ENCODE assay signal across 9 mouse cellular contexts in genomic region chr7:49145749-49146670, GRCm38 (mm10).
DNase-seq lines count a peak whose midpoint lies in the region; ATAC-seq and TF ChIP-seq lines count a peak whose summit lies in the region.
"Had no signal": no experiment of that assay in that cellular context is flagged by ENCODE, and none has a peak within 500 bp of the region (broad histone marks: within the 10 kb centered on the region; RNA-seq: fewer than 3 reads in every experiment).

No protein-coding gene starts in this region.

- H3K4me3 ChIP-seq in forebrain, embryonic 13.5 days: no peak overlapping the region
- H3K4me3 ChIP-seq in midbrain, embryonic 14.5 days (replicated peaks; ENCODE audit: low read depth, low read length): no peak overlapping the region
- no peak overlapping the region for H3K4me3 ChIP-seq in thymus, adult 2 months (ENCODE audit: control insufficient read depth, insufficient read depth, low read length)

- ATAC-seq in forebrain, embryonic 13.5 days: peak; percentile 77
- ATAC-seq in midbrain, embryonic 14.5 days (ENCODE audit: low FRiP score, low TSS enrichment): peak; percentile 48; the same call in 1 of the 2 replicates

- H3K9me3 ChIP-seq in forebrain, embryonic 13.5 days (replicated peaks): 0 out of 2 replicates have a peak, but pooled peaks cover 4% of the 10 kb centered on the region
- peaks cover 4% of the 10 kb centered on the region; the same call in 1 of the 2 replicates for H3K9me3 ChIP-seq in midbrain, embryonic 14.5 days (ENCODE audit: control insufficient read depth, low read length)

- H3K4me1 ChIP-seq in forebrain, embryonic 13.5 days: peaks cover 22% of the 10 kb centered on the region
- peaks cover 15% of the 10 kb centered on the region for H3K4me1 ChIP-seq in midbrain, embryonic 14.5 days (ENCODE audit: control insufficient read depth, insufficient read depth, low read length)
- no peaks in the 10 kb centered on the region for H3K4me1 ChIP-seq in thymus, adult 2 months (replicated peaks; ENCODE audit: control insufficient read depth, insufficient read depth, low read length)

- H3K36me3 ChIP-seq in forebrain, embryonic 13.5 days (ENCODE audit: poor library complexity, severe bottlenecking): no peaks in the 10 kb centered on the region
- no peaks in the 10 kb centered on the region for H3K36me3 ChIP-seq in midbrain, embryonic 14.5 days (ENCODE audit: control insufficient read depth, insufficient read depth, low read length)
- no peaks in the 10 kb centered on the region for H3K36me3 ChIP-seq in thymus, adult 2 months (ENCODE audit: control insufficient read depth, insufficient read depth, low read length)

- peak; percentile 54 for DNase-seq in adrenal gland, adult 2 months
- no peak for DNase-seq in adrenal gland, postnatal 4 days (ENCODE audit: low spot score in 2 of 2)
- DNase-seq in heart, postnatal 4 days: peak; percentile 79
- DNase-seq in layer of hippocampus, postnatal 36 days: peak; percentile 69 to 71
- peak; percentile 61 for DNase-seq in midbrain, embryonic 14.5 days
- DNase-seq in embryo, embryonic 10 days (ENCODE audit: low spot score): no peak
- no peak for DNase-seq in thymus, adult 2 months

- peak overlapping the region; percentile 35; the same call in 1 of the 2 replicates for H3K9ac ChIP-seq in forebrain, embryonic 13.5 days
- peak overlapping the region; percentile 37 for H3K9ac ChIP-seq in midbrain, embryonic 14.5 days (replicated peaks; ENCODE audit: low read length)
- H3K9ac ChIP-seq: liver, embryonic 14.5 days had no signal

- TF ChIP-seq CTCF in thymus, adult 2 months (IDR thresholded peaks at IDR 0.05; ENCODE audit: borderline replicate concordance, control insufficient read depth, extremely low read depth, insufficient read depth, low read length, poor library complexity): no peak

- H3K4me2 ChIP-seq in forebrain, embryonic 13.5 days: peak overlapping the region; percentile 10
- H3K4me2 ChIP-seq in midbrain, embryonic 14.5 days (ENCODE audit: low read length): 0 out of 2 replicates have a peak overlapping the region, but pooled peaks have one; percentile 8

- H3K27ac ChIP-seq in forebrain, embryonic 13.5 days: peak overlapping the region; percentile 75
- H3K27ac ChIP-seq in midbrain, embryonic 14.5 days (replicated peaks; ENCODE audit: low read depth, low read length): peak overlapping the region; percentile 81
- H3K27ac ChIP-seq in thymus, adult 2 months (ENCODE audit: control insufficient read depth, insufficient read depth, low read length): no peak overlapping the region
- H3K27ac ChIP-seq: liver, embryonic 14.5 days had no signal

- H3K27me3 ChIP-seq in forebrain, embryonic 13.5 days: peaks cover 9% of the 10 kb centered on the region; the same call in 1 of the 2 replicates
- H3K27me3 ChIP-seq in midbrain, embryonic 14.5 days (ENCODE audit: control insufficient read depth, insufficient read depth, low read length): no peaks in the 10 kb centered on the region
- H3K27me3 ChIP-seq in thymus, adult 2 months (ENCODE audit: control insufficient read depth, insufficient read depth, low read length): no peaks in the 10 kb centered on the region

- no peak for TF ChIP-seq POLR2A in thymus, adult 2 months (IDR thresholded peaks at IDR 0.05; ENCODE audit: control insufficient read depth, extremely low read depth, insufficient read depth, low read length, poor library complexity)

- 23% methylated on average over 22 of the region's 22 CpGs for whole genome bisulfite sequencing in forebrain, embryonic 13.5 days
- WGBS in midbrain, embryonic 14.5 days: 29% methylated on average over 22 of the region's 22 CpGs
- WGBS in thymus, adult 2 months: 45% methylated on average over 22 of the region's 22 CpGs

Comparison
In these comparisons a context has a peak if more than half of its experiments do, and no peak if none do; other contexts are left out.
1. DNase-seq: peak in adrenal gland, adult 2 months (single experiment), heart, postnatal 4 days (single experiment), layer of hippocampus, postnatal 36 days (2 of 2) and midbrain, embryonic 14.5 days (single experiment); none in adrenal gland, postnatal 4 days (0 of 2), embryo, embryonic 10 days (single experiment) and thymus, adult 2 months (single experiment).